Mouse (Mus musculus) embryonic fibroblast, embryonic 13.5 days (primary cell): ENCODE measurements around the gene R3hcc1l.

Source experiments
- CTCF ChIP-seq: IDR thresholded peaks from 2 replicates; pipeline ENCODE4 v1.5.1; 2011; ENCODE audit warnings: mild to moderate bottlenecking, control low read depth, low read length, moderate library complexity, borderline replicate concordance; ENCODE audit not compliant: insufficient read depth
- POLR2A ChIP-seq: IDR thresholded peaks from 2 replicates; pipeline ENCODE4 v1.6.1; 2011; ENCODE audit warnings: low read depth, mild to moderate bottlenecking, control low read depth, low read length, moderate library complexity

DNA sequence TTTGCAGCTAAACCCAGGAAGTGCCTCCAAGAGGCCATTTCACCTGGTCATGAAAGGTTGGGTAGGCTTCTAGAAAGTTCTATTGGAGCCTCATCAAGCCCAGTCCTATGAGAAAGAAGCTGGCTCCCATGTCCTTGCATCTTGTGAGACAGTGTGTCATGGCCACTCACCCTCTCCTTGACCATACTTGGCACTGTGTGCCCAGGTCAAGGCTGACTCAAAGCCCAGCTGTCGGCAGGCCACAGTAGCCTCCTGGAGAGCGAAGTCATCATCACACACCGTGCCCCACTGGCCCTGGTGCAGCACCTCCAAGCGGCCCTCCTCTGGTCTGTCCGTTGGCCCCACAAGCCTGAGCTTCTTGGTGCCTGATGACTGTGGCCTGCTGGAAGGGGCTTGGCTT lies 89.5 kb downstream of the R3hcc1l start:
- TF ChIP-seq POLR2A (no peak), CTCF (no peak)
